Mouse (Mus musculus): ENCODE measurements around the gene Dnajc7. TPM values are rescaled to one million over a fixed set of nuclear protein-coding genes. Genes with fewer than 3 reads are reported as not detected.

Gene Dnajc7
- polyA plus RNA-seq, 1 experiment from 2014 or later, result 184 TPM

GRCm38 (mm10) chr11:100569789-100570188 is 50.2 kb downstream of the Dnajc7 start:
- 65% methylated on average over 9 of the region's 9 CpGs for WGBS
- Histone ChIP-seq H3K27ac (ENCODE audit: low read length) (no peak overlapping the region), H3K4me1 (ENCODE audit: control insufficient read depth, insufficient read depth, low read length) (peaks cover 10% of the 10 kb centered on the region), H3K27me3 (replicated peaks; ENCODE audit: control insufficient read depth, insufficient read depth, low read length) (no peaks in the 10 kb centered on the region; the same call in 1 of the 2 replicates), H3K36me3 (ENCODE audit: control insufficient read depth, insufficient read depth, low read length) (no peaks in the 10 kb centered on the region), H3K4me2 (ENCODE audit: low read depth, low read length) (no peak overlapping the region), H3K9me3 (ENCODE audit: control insufficient read depth, low read length) (no peaks in the 10 kb centered on the region), H3K9ac (ENCODE audit: low read depth, low read length) (no peak overlapping the region), H3K4me3 (ENCODE audit: low read length) (no peak overlapping the region)
- ATAC-seq, result no peak

DNA sequence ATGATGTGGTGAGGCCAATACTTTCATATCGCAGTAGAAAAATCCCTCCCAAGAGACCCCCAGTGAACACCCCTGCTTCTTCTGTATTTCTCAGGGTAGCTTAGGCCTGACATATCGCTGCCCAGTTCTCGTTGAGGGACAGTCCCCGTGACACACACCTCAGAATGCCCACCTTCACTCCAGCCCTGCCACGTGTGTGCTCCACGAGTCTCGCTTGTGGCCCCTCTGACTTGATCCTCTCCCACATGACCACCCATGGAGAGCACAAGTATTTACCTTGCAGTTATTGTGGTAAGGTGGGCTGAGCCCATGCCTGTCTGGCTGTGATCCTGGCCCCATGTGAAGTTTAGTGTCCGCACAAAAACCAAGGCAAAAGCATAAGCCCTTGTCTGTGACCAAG is 51.3 kb downstream of the Dnajc7 start:
- Histone ChIP-seq H3K9ac (ENCODE audit: low read depth, low read length) (no peak overlapping the region), H3K9me3 (ENCODE audit: control insufficient read depth, low read length) (no peaks in the 10 kb centered on the region), H3K27me3 (replicated peaks; ENCODE audit: control insufficient read depth, insufficient read depth, low read length) (no peaks in the 10 kb centered on the region; the same call in 1 of the 2 replicates), H3K27ac (ENCODE audit: low read length) (no peak overlapping the region), H3K4me1 (ENCODE audit: control insufficient read depth, insufficient read depth, low read length) (peaks cover 8% of the 10 kb centered on the region), H3K36me3 (ENCODE audit: control insufficient read depth, insufficient read depth, low read length) (no peaks in the 10 kb centered on the region), H3K4me2 (ENCODE audit: low read depth, low read length) (no peak overlapping the region), H3K4me3 (ENCODE audit: low read length) (no peak overlapping the region)
- ATAC-seq, result no peak
- 88% methylated on average over 8 of the region's 8 CpGs for WGBS

- no peaks in the 10 kb centered on the region for H3K9me3 ChIP-seq (ENCODE audit: control insufficient read depth, low read length)
- no peak for ATAC-seq
- H3K36me3 ChIP-seq (ENCODE audit: control insufficient read depth, insufficient read depth, low read length), result no peaks in the 10 kb centered on the region
- peaks cover 8% of the 10 kb centered on the region for H3K4me1 ChIP-seq (ENCODE audit: control insufficient read depth, insufficient read depth, low read length)
- no peak overlapping the region for H3K27ac ChIP-seq (ENCODE audit: low read length)
- no peak overlapping the region for H3K9ac ChIP-seq (ENCODE audit: low read depth, low read length)
- H3K27me3 ChIP-seq (replicated peaks; ENCODE audit: control insufficient read depth, insufficient read depth, low read length), result no peaks in the 10 kb centered on the region; the same call in 1 of the 2 replicates
- H3K4me3 ChIP-seq (ENCODE audit: low read length), result no peak overlapping the region
- no peak overlapping the region for H3K4me2 ChIP-seq (ENCODE audit: low read depth, low read length)
- 46% methylated on average over 9 of the region's 9 CpGs for WGBS
These were observed 52.1 kb downstream of the Dnajc7 start for GRCm38 (mm10) chr11:100567815-100568245.

DNA sequence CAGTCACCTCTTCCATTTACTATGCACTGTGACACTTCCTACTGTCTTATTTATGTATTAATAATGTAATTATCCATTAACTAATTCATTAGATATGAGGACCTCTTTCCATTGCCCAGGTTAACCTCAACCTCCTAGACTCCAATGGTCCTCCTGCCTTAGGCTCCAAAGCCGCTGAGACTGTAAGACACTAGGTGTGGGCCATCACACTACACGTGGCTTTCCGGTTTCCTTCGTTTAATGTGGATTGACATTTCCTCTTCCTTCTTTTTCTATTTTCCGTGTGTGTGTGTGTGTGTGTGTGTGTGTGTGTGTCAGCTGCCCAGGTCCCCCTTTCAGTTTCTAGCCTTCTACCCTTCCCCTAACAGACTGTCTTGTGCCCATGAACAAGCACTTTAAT is 52.7 kb downstream of the Dnajc7 start:
- ATAC-seq, result no peak
- Histone ChIP-seq H3K4me1 (ENCODE audit: control insufficient read depth, insufficient read depth, low read length) (peaks cover 8% of the 10 kb centered on the region), H3K36me3 (ENCODE audit: control insufficient read depth, insufficient read depth, low read length) (no peaks in the 10 kb centered on the region), H3K4me3 (ENCODE audit: low read length) (no peak overlapping the region), H3K4me2 (ENCODE audit: low read depth, low read length) (no peak overlapping the region), H3K9me3 (ENCODE audit: control insufficient read depth, low read length) (no peaks in the 10 kb centered on the region), H3K9ac (ENCODE audit: low read depth, low read length) (no peak overlapping the region), H3K27ac (ENCODE audit: low read length) (no peak overlapping the region), H3K27me3 (replicated peaks; ENCODE audit: control insufficient read depth, insufficient read depth, low read length) (no peaks in the 10 kb centered on the region; the same call in 1 of the 2 replicates)
- WGBS, result 78% methylated on average over 5 of the region's 5 CpGs

- no peaks in the 10 kb centered on the region for H3K9me3 ChIP-seq (ENCODE audit: control insufficient read depth, low read length)
- WGBS, result 86% methylated on average over 6 of the region's 6 CpGs
- no peak overlapping the region for H3K4me2 ChIP-seq (ENCODE audit: low read depth, low read length)
These were observed 55.3 kb downstream of the Dnajc7 start for GRCm38 (mm10) chr11:100564703-100565102.

GRCm38 (mm10) chr11:100564297-100564696 is 55.7 kb downstream of the Dnajc7 start:
- no peak for ATAC-seq
- Histone ChIP-seq H3K9ac (ENCODE audit: low read depth, low read length) (no peak overlapping the region), H3K27me3 (replicated peaks; ENCODE audit: control insufficient read depth, insufficient read depth, low read length) (no peaks in the 10 kb centered on the region), H3K4me1 (ENCODE audit: control insufficient read depth, insufficient read depth, low read length) (no peaks in the 10 kb centered on the region), H3K4me2 (ENCODE audit: low read depth, low read length) (no peak overlapping the region), H3K9me3 (ENCODE audit: control insufficient read depth, low read length) (no peaks in the 10 kb centered on the region), H3K36me3 (ENCODE audit: control insufficient read depth, insufficient read depth, low read length) (no peaks in the 10 kb centered on the region), H3K27ac (ENCODE audit: low read length) (no peak overlapping the region), H3K4me3 (ENCODE audit: low read length) (no peak overlapping the region)
- WGBS, result 59% methylated on average over 15 of the region's 15 CpGs

More at GRCm38 (mm10) chr11:100564703-100565102, 55.3 kb downstream of the Dnajc7 start:
- Histone ChIP-seq H3K4me1 (ENCODE audit: control insufficient read depth, insufficient read depth, low read length) (no peaks in the 10 kb centered on the region), H3K36me3 (ENCODE audit: control insufficient read depth, insufficient read depth, low read length) (no peaks in the 10 kb centered on the region), H3K4me3 (ENCODE audit: low read length) (no peak overlapping the region), H3K27ac (ENCODE audit: low read length) (no peak overlapping the region), H3K9ac (ENCODE audit: low read depth, low read length) (no peak overlapping the region), H3K27me3 (replicated peaks; ENCODE audit: control insufficient read depth, insufficient read depth, low read length) (no peaks in the 10 kb centered on the region)
- no peak for ATAC-seq

DNA sequence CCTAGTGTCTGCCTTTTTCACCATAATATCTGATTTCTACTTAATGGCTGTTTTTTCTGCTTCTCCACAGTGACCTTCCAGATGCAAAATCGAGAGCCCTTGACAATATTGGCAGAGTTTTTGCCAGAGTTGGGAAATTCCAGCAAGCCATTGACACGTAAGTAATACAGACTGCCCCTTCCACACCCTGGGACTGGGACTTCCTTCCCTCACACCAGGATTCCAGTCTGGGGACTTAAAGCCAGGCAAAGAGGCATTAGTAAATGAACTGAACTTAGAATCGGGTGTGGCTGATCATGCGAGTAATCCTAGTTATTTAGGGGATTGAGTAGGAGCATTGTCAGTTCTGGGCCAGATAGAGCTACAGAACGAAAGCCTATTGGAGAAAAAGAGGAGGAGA is 58.2 kb downstream of the Dnajc7 start:
- Histone ChIP-seq H3K4me1 (ENCODE audit: control insufficient read depth, insufficient read depth, low read length) (no peaks in the 10 kb centered on the region), H3K27me3 (replicated peaks; ENCODE audit: control insufficient read depth, insufficient read depth, low read length) (no peaks in the 10 kb centered on the region), H3K9me3 (ENCODE audit: control insufficient read depth, low read length) (no peaks in the 10 kb centered on the region), H3K36me3 (ENCODE audit: control insufficient read depth, insufficient read depth, low read length) (no peaks in the 10 kb centered on the region), H3K9ac (ENCODE audit: low read depth, low read length) (no peak overlapping the region), H3K4me3 (ENCODE audit: low read length) (no peak overlapping the region), H3K27ac (ENCODE audit: low read length) (no peak overlapping the region), H3K4me2 (ENCODE audit: low read depth, low read length) (no peak overlapping the region)
- no peak for ATAC-seq
- 70% methylated on average over 5 of the region's 5 CpGs for WGBS

- ATAC-seq, result no peak
- Histone ChIP-seq H3K4me1 (ENCODE audit: control insufficient read depth, insufficient read depth, low read length) (no peaks in the 10 kb centered on the region), H3K9ac (ENCODE audit: low read depth, low read length) (no peak overlapping the region), H3K27me3 (replicated peaks; ENCODE audit: control insufficient read depth, insufficient read depth, low read length) (no peaks in the 10 kb centered on the region), H3K4me3 (ENCODE audit: low read length) (no peak overlapping the region), H3K36me3 (ENCODE audit: control insufficient read depth, insufficient read depth, low read length) (no peaks in the 10 kb centered on the region), H3K9me3 (ENCODE audit: control insufficient read depth, low read length) (no peaks in the 10 kb centered on the region), H3K27ac (ENCODE audit: low read length) (no peak overlapping the region), H3K4me2 (ENCODE audit: low read depth, low read length) (no peak overlapping the region)
- 46% methylated on average over 7 of the region's 7 CpGs for WGBS
These were observed 60.5 kb downstream of the Dnajc7 start for GRCm38 (mm10) chr11:100559476-100559875.

DNA sequence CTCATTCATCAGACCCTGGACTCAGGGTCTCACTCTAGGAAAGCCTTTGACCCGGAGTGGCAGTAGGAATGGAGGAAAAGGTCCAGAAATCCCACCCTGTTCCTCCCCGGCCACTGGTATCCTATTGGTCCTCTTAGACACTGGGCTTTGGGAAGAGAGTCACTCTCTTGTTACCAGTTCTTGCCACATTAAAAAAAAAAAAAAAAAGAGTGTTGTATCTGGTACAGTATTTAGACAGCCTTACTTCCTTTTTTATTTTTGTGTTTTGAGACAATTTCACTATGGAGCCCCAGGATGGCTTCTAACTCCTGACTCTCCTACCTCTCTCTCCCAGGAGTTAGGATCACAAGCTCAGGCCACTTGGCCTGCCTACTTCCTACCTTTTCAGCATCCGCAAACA is 62.4 kb downstream of the Dnajc7 start:
- no peaks in the 10 kb centered on the region for H3K9me3 ChIP-seq (ENCODE audit: control insufficient read depth, low read length)
- H3K27ac ChIP-seq (ENCODE audit: low read length), result no peak overlapping the region
- no peak overlapping the region for H3K4me3 ChIP-seq (ENCODE audit: low read length)
- ATAC-seq, result no peak
- WGBS, result 73% methylated on average over 3 of the region's 3 CpGs
- H3K4me1 ChIP-seq (ENCODE audit: control insufficient read depth, insufficient read depth, low read length), result no peaks in the 10 kb centered on the region
- no peak overlapping the region for H3K4me2 ChIP-seq (ENCODE audit: low read depth, low read length)
- no peaks in the 10 kb centered on the region for H3K36me3 ChIP-seq (ENCODE audit: control insufficient read depth, insufficient read depth, low read length)
- H3K27me3 ChIP-seq (replicated peaks; ENCODE audit: control insufficient read depth, insufficient read depth, low read length), result no peaks in the 10 kb centered on the region
- no peak overlapping the region for H3K9ac ChIP-seq (ENCODE audit: low read depth, low read length)

DNA sequence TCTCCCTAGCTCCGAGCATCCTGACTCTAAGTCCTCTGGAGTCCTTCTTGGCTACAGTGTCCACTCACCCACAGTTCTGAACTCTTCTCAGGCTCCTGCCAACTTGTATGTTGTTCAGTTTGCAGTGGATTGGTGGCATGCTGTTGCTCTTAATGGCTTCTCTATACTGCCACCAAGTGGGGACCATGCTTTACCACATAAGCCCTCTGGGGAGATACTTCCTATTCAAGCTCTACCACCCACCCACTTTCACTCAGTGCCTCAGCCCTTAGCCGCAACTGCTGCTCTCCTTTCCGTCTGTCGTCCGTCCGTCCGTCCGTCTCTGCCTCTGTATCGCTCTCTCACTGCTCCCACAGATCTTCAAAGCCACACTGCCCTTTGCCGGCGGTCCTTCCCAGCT is 64.4 kb downstream of the Dnajc7 start:
- WGBS, result 22% methylated on average over 11 of the region's 11 CpGs
- Histone ChIP-seq H3K4me3 (ENCODE audit: low read length) (peak overlapping the region; percentile 29), H3K27ac (ENCODE audit: low read length) (no peak overlapping the region), H3K9me3 (ENCODE audit: control insufficient read depth, low read length) (no peaks in the 10 kb centered on the region), H3K4me2 (ENCODE audit: low read depth, low read length) (peak overlapping the region; percentile 45), H3K27me3 (replicated peaks; ENCODE audit: control insufficient read depth, insufficient read depth, low read length) (no peaks in the 10 kb centered on the region), H3K4me1 (ENCODE audit: control insufficient read depth, insufficient read depth, low read length) (no peaks in the 10 kb centered on the region), H3K9ac (ENCODE audit: low read depth, low read length) (peak overlapping the region; percentile 58; the same call in 1 of the 2 replicates), H3K36me3 (ENCODE audit: control insufficient read depth, insufficient read depth, low read length) (no peaks in the 10 kb centered on the region)
- peak; percentile 74 for ATAC-seq

All from intestine, embryonic 16.5 days (tissue).